Mouse (Mus musculus) cerebellum, adult 11-12 months (tissue): Measurements from ENCODE around the gene Pacrg.
A peak's percentile ranks its signal among the peaks of the same experiment; 100 is the strongest.

ENCODE experiments used
- DNase-seq: peaks from one replicate; pipeline ENCODE4 v3.0.0; 2022

Pacrg gene

DNA sequence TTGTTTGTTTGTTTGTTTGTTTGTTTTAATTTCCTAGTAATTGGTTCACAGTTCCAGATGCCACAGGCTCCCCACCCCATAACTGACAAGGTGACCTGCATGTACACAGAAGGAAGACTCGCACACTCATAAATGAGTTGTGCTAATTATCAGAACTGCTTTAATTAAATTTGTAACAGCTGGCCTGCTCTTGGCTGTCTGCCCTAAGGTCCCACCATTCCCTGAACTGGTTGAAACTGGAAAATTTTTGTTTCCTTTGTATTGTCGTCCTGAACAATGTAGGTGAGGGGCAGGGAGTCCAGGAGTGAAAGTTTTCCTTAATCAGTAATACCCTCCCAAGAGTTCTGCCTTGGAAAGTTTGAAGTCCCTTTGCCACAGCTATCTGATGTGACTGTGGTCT is 219.5 kb downstream of the Pacrg start:
- DNase-seq = no peak

- DNase-seq = peak; percentile 27
These were observed 220.2 kb downstream of the Pacrg start for GRCm38 (mm10) chr17:10619881-10620280.

GRCm38 (mm10) chr17:10617656-10618055 is 222.5 kb downstream of the Pacrg start:
- DNase-seq = peak; percentile 77

- no peak for DNase-seq
These were observed 224.5 kb downstream of the Pacrg start for GRCm38 (mm10) chr17:10615611-10616010.

- no peak for DNase-seq
These were observed 225.4 kb downstream of the Pacrg start for GRCm38 (mm10) chr17:10614696-10615095.

- no peak for DNase-seq
These were observed 228.5 kb downstream of the Pacrg start for GRCm38 (mm10) chr17:10611626-10612025.

DNA sequence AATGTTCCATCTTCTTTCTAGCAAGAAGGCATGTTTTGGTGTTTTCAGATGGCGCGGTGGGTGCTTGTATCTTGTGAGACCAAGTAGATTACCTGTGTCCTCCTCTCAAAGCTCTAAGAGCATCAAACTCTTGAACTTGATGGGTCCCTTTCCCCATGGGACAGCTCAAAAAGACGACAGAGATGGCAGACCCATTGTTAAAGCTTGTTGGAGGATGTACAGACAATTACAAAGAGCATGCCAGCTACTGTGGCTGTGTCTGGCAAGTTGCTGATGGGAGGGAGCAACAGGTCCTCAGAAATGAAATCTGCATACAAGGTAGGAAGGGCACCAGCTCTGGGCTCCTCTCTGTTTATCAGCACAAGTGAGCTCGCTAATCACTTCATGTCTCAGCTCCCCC is 232.0 kb downstream of the Pacrg start:
- DNase-seq = no peak

DNA sequence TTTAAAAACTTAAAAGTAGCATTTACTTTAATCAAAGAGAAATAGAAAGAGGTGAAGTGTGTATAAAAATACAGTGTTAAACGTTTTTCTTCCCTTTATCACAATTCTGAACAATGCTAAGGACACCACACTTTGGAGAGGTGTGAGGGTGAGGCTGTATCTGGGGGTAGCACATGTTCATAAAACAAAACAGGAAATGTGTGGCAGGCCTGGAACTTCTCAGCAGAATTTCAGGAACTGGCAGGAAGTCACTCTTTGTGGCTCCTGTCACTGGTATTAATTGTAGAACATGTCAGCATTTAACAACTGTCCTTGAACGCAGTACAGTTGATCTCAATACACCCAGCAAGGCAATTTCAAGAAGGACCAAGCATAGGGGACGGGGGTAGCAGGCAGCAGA is 234.0 kb downstream of the Pacrg start:
- no peak for DNase-seq

GRCm38 (mm10) chr17:10597741-10598140 is 242.4 kb downstream of the Pacrg start:
- no peak for DNase-seq

- no peak for DNase-seq
These were observed 250.5 kb downstream of the Pacrg start for GRCm38 (mm10) chr17:10589604-10590003.

- no peak for DNase-seq
These were observed 251.2 kb downstream of the Pacrg start for GRCm38 (mm10) chr17:10588922-10589400.

DNA sequence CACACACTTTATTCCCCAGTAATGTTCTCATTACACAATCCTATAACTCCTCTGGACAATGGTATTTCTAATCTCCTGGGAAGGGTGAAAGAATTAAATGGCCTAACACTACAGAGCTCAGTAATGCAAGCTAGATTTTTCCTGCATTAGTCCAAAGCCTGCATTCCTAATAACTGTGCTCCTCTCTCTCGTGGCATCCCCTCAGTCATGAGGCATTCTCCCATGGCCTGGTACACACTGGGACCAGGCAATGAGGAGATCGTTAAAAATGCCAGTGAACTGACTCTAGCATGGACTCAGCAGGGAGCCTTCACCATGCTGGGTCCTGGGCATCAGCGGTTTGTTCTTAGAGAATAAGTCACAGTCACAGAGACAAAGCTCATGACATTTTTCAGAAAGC is 256.8 kb downstream of the Pacrg start:
- no peak for DNase-seq

- DNase-seq = no peak
These were observed 264.8 kb downstream of the Pacrg start for GRCm38 (mm10) chr17:10575306-10575705.

DNA sequence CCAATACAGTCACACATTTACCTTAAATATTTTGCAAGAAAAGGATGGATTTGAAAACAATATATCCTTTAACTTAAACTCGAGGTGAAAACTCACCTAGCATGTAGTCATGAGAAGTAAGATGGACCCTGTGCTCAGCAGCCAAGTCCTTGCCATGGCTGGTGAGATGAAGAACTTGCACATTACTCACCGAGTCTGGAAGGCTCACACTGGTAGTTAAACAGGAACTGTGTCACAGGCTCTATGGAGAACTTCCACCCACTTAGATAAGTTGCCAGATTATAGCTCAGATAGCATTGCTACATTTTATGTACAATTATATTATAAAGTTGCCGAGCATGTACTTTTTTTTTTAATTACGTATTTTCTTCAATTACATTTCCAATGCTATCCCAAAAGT is 267.7 kb downstream of the Pacrg start:
- DNase-seq = no peak

DNA sequence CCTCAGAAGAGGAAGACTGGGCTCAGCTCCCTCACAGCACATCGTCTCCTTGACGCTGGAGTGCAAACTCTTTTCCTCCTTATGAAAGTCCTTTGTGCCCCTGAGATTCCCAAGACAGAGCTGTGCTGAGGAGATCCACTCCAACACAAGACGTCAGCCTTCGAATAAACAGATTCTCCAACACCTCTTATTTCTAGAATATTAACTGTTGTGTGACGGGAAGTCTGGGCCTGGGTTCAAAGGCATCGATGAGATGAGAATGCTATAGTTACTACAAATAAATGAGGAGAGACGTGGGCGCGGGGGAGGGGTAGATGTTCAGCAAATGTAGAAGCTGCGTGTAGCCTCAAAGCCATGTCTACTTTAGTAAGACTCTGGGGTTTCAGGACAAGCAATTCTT is 270.8 kb downstream of the Pacrg start:
- no peak for DNase-seq

DNA sequence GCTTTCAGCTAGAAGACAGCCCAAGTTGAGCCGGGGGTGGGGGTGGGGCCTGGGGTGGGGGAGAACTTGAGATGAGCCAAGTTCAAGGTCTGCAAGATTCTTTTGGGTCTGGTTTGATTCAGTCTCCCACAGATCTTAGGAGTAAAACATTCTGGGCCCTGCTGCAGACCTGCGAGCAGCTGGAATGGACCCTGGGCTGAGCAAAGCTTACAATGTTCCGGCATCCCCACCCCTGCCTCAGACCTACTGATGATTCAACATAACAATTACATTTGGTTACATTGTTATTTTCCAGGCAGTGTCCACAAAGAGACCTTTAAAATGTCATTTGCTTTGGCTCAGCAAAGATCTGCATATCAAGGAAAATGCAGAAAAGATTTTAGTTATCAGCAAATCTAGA is 272.7 kb downstream of the Pacrg start:
- no peak for DNase-seq

DNA sequence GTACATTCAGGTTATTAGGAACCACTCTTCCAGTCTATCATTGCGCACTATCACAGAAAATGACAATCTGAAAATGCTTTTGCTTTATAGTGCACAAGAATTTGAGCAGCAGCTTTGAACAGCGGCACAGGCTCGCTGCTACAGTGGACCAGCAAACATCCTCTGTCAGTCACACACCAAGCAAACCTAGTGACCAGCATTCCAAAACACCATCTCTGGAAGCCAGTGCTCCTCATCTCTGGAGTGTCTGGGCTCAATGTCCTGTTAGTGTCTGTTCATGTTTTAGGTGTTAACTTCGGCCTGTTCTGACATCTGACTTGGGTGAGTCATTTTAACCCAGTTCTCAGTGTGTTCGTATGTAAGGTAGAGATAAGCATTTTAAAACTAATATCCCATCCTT is 275.9 kb downstream of the Pacrg start:
- no peak for DNase-seq

GRCm38 (mm10) chr17:10562871-10563270 is 277.2 kb downstream of the Pacrg start:
- no peak for DNase-seq

GRCm38 (mm10) chr17:10560053-10560452 is 280.1 kb downstream of the Pacrg start:
- no peak for DNase-seq

DNA sequence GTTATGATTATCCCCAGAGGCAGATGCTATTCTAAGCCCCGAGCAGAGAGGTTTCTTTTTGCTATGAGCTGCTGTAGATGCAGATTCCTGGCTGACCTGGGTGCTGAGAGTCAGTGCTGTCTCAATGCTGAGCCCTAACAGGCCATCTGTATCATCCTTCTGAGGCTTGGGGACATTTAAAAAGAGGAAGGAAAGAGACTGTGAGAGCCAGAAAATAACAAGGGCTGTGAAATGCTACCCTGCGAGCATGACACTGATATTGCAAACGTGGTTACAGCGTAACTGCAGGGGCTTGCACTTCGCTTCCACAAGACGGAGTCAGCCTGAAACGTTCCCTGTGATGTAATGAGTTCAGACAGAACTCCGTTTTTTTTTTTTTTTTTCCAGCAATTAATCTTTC is 281.4 kb downstream of the Pacrg start:
- DNase-seq = no peak

- DNase-seq = no peak
These were observed 287.6 kb downstream of the Pacrg start for GRCm38 (mm10) chr17:10552295-10553056.

DNA sequence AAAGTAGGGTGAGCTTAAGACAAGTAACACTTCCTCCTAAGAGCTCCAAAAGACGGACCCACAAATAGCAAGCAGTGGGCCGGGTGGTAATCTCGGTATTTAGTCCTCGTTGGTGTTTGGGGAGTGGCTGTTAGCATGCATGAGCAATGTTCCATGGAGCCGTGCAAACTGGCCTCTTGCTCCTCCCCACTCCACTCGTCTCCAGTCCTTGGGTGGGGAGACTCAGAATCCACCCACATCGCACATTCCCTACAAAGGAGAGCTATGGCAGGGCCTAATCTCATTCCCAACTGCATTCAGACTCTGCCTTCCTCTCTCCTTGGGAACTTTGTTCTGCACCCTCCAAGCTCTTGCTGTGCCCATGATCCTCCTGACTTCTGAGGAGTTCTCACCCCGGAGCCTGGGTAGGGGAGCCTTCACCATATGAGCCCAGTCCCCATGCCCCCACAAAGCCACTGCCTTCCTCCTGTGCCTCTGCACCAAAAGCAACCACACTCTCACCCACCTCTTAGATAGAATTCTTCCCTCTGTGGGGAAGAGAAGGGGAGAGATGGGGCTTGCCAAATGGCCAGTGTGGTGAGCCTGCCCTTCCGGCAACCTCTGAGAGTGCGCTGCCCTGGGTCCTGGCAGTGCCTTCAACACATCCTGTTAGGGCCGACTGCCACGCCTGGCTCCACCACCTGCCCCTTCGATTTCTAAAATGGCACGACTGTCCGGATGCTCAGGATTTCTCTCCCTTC is 289.2 kb downstream of the Pacrg start:
- no peak for DNase-seq

DNA sequence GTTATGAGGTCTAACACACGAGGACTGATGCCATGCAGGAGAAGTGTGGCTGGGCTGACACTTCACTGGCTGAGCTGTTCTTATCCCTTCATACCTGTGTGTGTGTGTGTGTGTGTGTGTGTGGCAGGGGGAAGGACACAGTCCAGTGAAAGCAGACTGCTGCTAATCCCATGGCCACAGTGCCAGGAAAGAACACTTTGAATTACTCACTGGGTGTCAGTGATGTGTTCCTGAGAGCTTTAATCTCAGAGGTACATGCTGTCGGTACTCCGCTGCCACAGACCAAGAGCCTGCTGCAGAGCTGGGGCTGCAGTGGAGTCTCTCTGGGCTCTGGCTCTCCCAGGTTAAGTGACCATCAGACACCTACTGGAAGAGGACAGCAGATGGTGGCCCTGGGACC is 290.3 kb downstream of the Pacrg start:
- DNase-seq = no peak

GRCm38 (mm10) chr17:10548969-10549368 is 291.1 kb downstream of the Pacrg start:
- no peak for DNase-seq
